Mouse (Mus musculus): Measurements from ENCODE around the gene Tekt4. TPM values are rescaled to one million over a fixed set of nuclear protein-coding genes. Genes with fewer than 3 reads are reported as not detected.

Tekt4 gene
- polyA plus RNA-seq, 1 experiment = 0.06 TPM

GRCm38 (mm10) chr17:25445074-25445473, 9.3 kb upstream of the Tekt4 start:
- no peak overlapping the region for H3K4me3 ChIP-seq (ENCODE audit: extremely low read depth, insufficient read depth, insufficient read length)
- H3K36me3 ChIP-seq (ENCODE audit: control insufficient read depth, insufficient read depth, low read length) = no peaks in the 10 kb centered on the region
- H3K27ac ChIP-seq (ENCODE audit: insufficient read depth, low read length) = no peak overlapping the region
- 24% methylated on average over 4 of the region's 4 CpGs for WGBS
- no peaks in the 10 kb centered on the region; the same call in 1 of the 2 replicates for H3K27me3 ChIP-seq (ENCODE audit: control insufficient read depth, insufficient read depth, low read length)
- TF ChIP-seq POLR2A (IDR thresholded peaks at IDR 0.05; ENCODE audit: low read depth, low read length) = no peak
- no peak for TF ChIP-seq CTCF (IDR thresholded peaks at IDR 0.05; ENCODE audit: extremely low read depth, insufficient read depth, insufficient read length, insufficient replicate concordance)
- no peak for DNase-seq (ENCODE audit: low read depth in 1 of 2, low spot score in 2 of 2)
- H3K4me1 ChIP-seq (ENCODE audit: control insufficient read depth, insufficient read depth, insufficient read length) = peaks cover 13% of the 10 kb centered on the region

GRCm38 (mm10) chr17:25445841-25446240, 8.6 kb upstream of the Tekt4 start:
- WGBS = 85% methylated on average over 3 of the region's 3 CpGs
- DNase-seq (ENCODE audit: low read depth in 1 of 2, low spot score in 2 of 2) = no peak
- Histone ChIP-seq H3K27me3 (ENCODE audit: control insufficient read depth, insufficient read depth, low read length) (no peaks in the 10 kb centered on the region; the same call in 1 of the 2 replicates), H3K4me3 (ENCODE audit: extremely low read depth, insufficient read depth, insufficient read length) (no peak overlapping the region), H3K4me1 (ENCODE audit: control insufficient read depth, insufficient read depth, insufficient read length) (peaks cover 13% of the 10 kb centered on the region), H3K27ac (ENCODE audit: insufficient read depth, low read length) (no peak overlapping the region), H3K36me3 (ENCODE audit: control insufficient read depth, insufficient read depth, low read length) (no peaks in the 10 kb centered on the region)
- no peak for TF ChIP-seq CTCF (IDR thresholded peaks at IDR 0.05; ENCODE audit: extremely low read depth, insufficient read depth, insufficient read length, insufficient replicate concordance)
- TF ChIP-seq POLR2A (IDR thresholded peaks at IDR 0.05; ENCODE audit: low read depth, low read length) = no peak

- 79% methylated on average over 12 of the region's 12 CpGs for WGBS
- no peaks in the 10 kb centered on the region; the same call in 1 of the 2 replicates for H3K27me3 ChIP-seq (ENCODE audit: control insufficient read depth, insufficient read depth, low read length)
Observed at GRCm38 (mm10) chr17:25447865-25448264, 6.5 kb upstream of the Tekt4 start.

GRCm38 (mm10) chr17:25450329-25450728, 4.1 kb upstream of the Tekt4 start:
- DNase-seq (ENCODE audit: low read depth in 1 of 2, low spot score in 2 of 2) = no peak
- no peaks in the 10 kb centered on the region for H3K4me1 ChIP-seq (ENCODE audit: control insufficient read depth, insufficient read depth, insufficient read length)
- 65% methylated on average over 4 of the region's 4 CpGs for WGBS
- no peaks in the 10 kb centered on the region; the same call in 1 of the 2 replicates for H3K27me3 ChIP-seq (ENCODE audit: control insufficient read depth, insufficient read depth, low read length)
- no peak overlapping the region for H3K27ac ChIP-seq (ENCODE audit: insufficient read depth, low read length)
- TF ChIP-seq POLR2A (IDR thresholded peaks at IDR 0.05; ENCODE audit: low read depth, low read length) (no peak), CTCF (IDR thresholded peaks at IDR 0.05; ENCODE audit: extremely low read depth, insufficient read depth, insufficient read length, insufficient replicate concordance) (no peak)
- H3K4me3 ChIP-seq (ENCODE audit: extremely low read depth, insufficient read depth, insufficient read length) = no peak overlapping the region
- no peaks in the 10 kb centered on the region for H3K36me3 ChIP-seq (ENCODE audit: control insufficient read depth, insufficient read depth, low read length)

More at GRCm38 (mm10) chr17:25447865-25448264, 6.5 kb upstream of the Tekt4 start:
- H3K4me1 ChIP-seq (ENCODE audit: control insufficient read depth, insufficient read depth, insufficient read length) = peaks cover 9% of the 10 kb centered on the region; the same call in 1 of the 2 replicates
- no peak for DNase-seq (ENCODE audit: low read depth in 1 of 2, low spot score in 2 of 2)
- TF ChIP-seq CTCF (IDR thresholded peaks at IDR 0.05; ENCODE audit: extremely low read depth, insufficient read depth, insufficient read length, insufficient replicate concordance) (no peak), POLR2A (IDR thresholded peaks at IDR 0.05; ENCODE audit: low read depth, low read length) (no peak)
- no peaks in the 10 kb centered on the region for H3K36me3 ChIP-seq (ENCODE audit: control insufficient read depth, insufficient read depth, low read length)
- no peak overlapping the region for H3K27ac ChIP-seq (ENCODE audit: insufficient read depth, low read length)
- H3K4me3 ChIP-seq (ENCODE audit: extremely low read depth, insufficient read depth, insufficient read length) = no peak overlapping the region

- H3K27me3 ChIP-seq (ENCODE audit: control insufficient read depth, insufficient read depth, low read length) = no peaks in the 10 kb centered on the region; the same call in 1 of the 2 replicates
Observed at GRCm38 (mm10) chr17:25452246-25452965, 2.0 kb upstream of the Tekt4 start.

GRCm38 (mm10) chr17:25456540-25456939, 2.1 kb downstream of the Tekt4 start:
- Histone ChIP-seq H3K27ac (ENCODE audit: insufficient read depth, low read length) (no peak overlapping the region), H3K4me1 (ENCODE audit: control insufficient read depth, insufficient read depth, insufficient read length) (no peaks in the 10 kb centered on the region), H3K36me3 (ENCODE audit: control insufficient read depth, insufficient read depth, low read length) (no peaks in the 10 kb centered on the region), H3K27me3 (ENCODE audit: control insufficient read depth, insufficient read depth, low read length) (no peaks in the 10 kb centered on the region), H3K4me3 (ENCODE audit: extremely low read depth, insufficient read depth, insufficient read length) (no peak overlapping the region)
- DNase-seq (ENCODE audit: low read depth in 1 of 2, low spot score in 2 of 2) = no peak
- TF ChIP-seq POLR2A (IDR thresholded peaks at IDR 0.05; ENCODE audit: low read depth, low read length) (no peak), CTCF (IDR thresholded peaks at IDR 0.05; ENCODE audit: extremely low read depth, insufficient read depth, insufficient read length, insufficient replicate concordance) (no peak)
- 66% methylated on average over 8 of the region's 8 CpGs for WGBS

More at GRCm38 (mm10) chr17:25452246-25452965, 2.0 kb upstream of the Tekt4 start:
- Histone ChIP-seq H3K4me1 (ENCODE audit: control insufficient read depth, insufficient read depth, insufficient read length) (no peaks in the 10 kb centered on the region), H3K4me3 (ENCODE audit: extremely low read depth, insufficient read depth, insufficient read length) (no peak overlapping the region), H3K36me3 (ENCODE audit: control insufficient read depth, insufficient read depth, low read length) (no peaks in the 10 kb centered on the region), H3K27ac (ENCODE audit: insufficient read depth, low read length) (no peak overlapping the region)
- TF ChIP-seq CTCF (IDR thresholded peaks at IDR 0.05; ENCODE audit: extremely low read depth, insufficient read depth, insufficient read length, insufficient replicate concordance) = no peak
- no peak for TF ChIP-seq POLR2A (IDR thresholded peaks at IDR 0.05; ENCODE audit: low read depth, low read length)
- 86% methylated on average over 5 of the region's 5 CpGs for WGBS
- no peak for DNase-seq (ENCODE audit: low read depth in 1 of 2, low spot score in 2 of 2)

Measured in spleen, adult 2 months (tissue).